16 mouse cellular contexts compared by ENCODE assay signal in the genomic region with DNA sequence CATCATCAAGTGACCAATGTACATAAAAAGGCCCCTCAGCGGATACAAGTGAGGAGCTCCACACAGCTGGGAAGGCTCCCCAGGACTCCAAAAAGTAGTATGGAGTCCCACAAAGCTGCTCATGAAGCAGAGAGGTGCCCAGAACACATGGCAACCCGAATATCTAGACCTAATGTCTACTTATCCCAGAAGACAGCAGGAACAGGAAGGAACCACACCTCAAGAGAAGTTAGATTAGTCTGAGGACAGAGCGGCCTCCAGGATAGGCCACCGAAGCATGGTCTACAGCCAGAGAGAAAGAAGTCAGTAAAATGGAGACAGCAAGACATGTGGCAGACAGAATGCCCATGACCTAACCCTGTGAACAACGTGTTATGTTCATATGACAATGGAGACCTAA.
"Had no signal": no experiment of that assay in that cellular context is flagged by ENCODE, and none has a peak within 500 bp of the region (broad histone marks: within the 10 kb centered on the region; RNA-seq: fewer than 3 reads in every experiment).

No protein-coding gene starts in this region.

- H3K9ac ChIP-seq: lung, embryonic 15.5 days; midbrain, embryonic 13.5 days; midbrain, embryonic 15.5 days; neural tube, embryonic 12.5 days; stomach, embryonic 15.5 days had no signal

- H3K4me3 ChIP-seq: lung, embryonic 15.5 days; megakaryocyte, embryonic 14.5 days; midbrain, embryonic 13.5 days; midbrain, embryonic 15.5 days; neural tube, embryonic 12.5 days; stomach, embryonic 15.5 days had no signal

- ATAC-seq: lung, postnatal 0 days; midbrain, embryonic 13.5 days; midbrain, embryonic 15.5 days had no signal

- H3K9me3 ChIP-seq: lung, embryonic 15.5 days; megakaryocyte, embryonic 14.5 days; midbrain, embryonic 13.5 days; midbrain, embryonic 15.5 days; neural tube, embryonic 12.5 days; stomach, embryonic 15.5 days had no signal

- H3K27me3 ChIP-seq: lung, embryonic 15.5 days; megakaryocyte, embryonic 14.5 days; midbrain, embryonic 13.5 days; midbrain, embryonic 15.5 days; neural tube, embryonic 12.5 days; stomach, embryonic 15.5 days had no signal

- H3K4me1 ChIP-seq: lung, embryonic 15.5 days; midbrain, embryonic 13.5 days; midbrain, embryonic 15.5 days; neural tube, embryonic 12.5 days; stomach, embryonic 15.5 days had no signal

- H3K27ac ChIP-seq: lung, embryonic 15.5 days; macrophage; midbrain, embryonic 13.5 days; midbrain, embryonic 15.5 days; neural tube, embryonic 12.5 days; stomach, embryonic 15.5 days; stomach, postnatal 0 days had no signal

- DNase-seq: lung, adult 2 months; lung, postnatal 14 days; lung, postnatal 36 days; right cerebral cortex, postnatal 14 days; thymus, adult 2 months; thymus, postnatal 25 days; thymus, postnatal 4 days had no signal
